Mouse (Mus musculus) testis, postnatal 14 days (tissue): ENCODE results near the gene Nek4.

Experiments
- DNase-seq: peaks from one replicate; pipeline ENCODE4 v3.0.0; 2021; ENCODE audit warnings: low spot score

The Nek4 gene

GRCm38 (mm10) chr14:30951154-30951825 is at the start of gene Nek4:
Nek4 (plus strand) TSS chr14:30951377.
- DNase-seq: peak; percentile 98

GRCm38 (mm10) chr14:30902628-30903027 is 48.5 kb upstream of the Nek4 start:
- DNase-seq: no peak

GRCm38 (mm10) chr14:30903036-30903435 is 48.1 kb upstream of the Nek4 start:
- DNase-seq: no peak

- no peak for DNase-seq
These were observed 46.9 kb upstream of the Nek4 start for GRCm38 (mm10) chr14:30904307-30904706.

- DNase-seq: no peak
These were observed 45.2 kb upstream of the Nek4 start for GRCm38 (mm10) chr14:30906001-30906400.

GRCm38 (mm10) chr14:30907814-30908265 is 43.3 kb upstream of the Nek4 start:
- DNase-seq: no peak

- DNase-seq: no peak
These were observed 40.0 kb upstream of the Nek4 start for GRCm38 (mm10) chr14:30911141-30911540.

GRCm38 (mm10) chr14:30912641-30913040 is 38.5 kb upstream of the Nek4 start:
- DNase-seq: no peak

GRCm38 (mm10) chr14:30913404-30913803 is 37.8 kb upstream of the Nek4 start:
- peak; percentile 19 for DNase-seq

- DNase-seq: no peak
These were observed 34.7 kb upstream of the Nek4 start for GRCm38 (mm10) chr14:30916516-30916915.

- DNase-seq: no peak
These were observed 29.0 kb upstream of the Nek4 start for GRCm38 (mm10) chr14:30922053-30922670.

- peak; percentile 15 for DNase-seq
These were observed 27.6 kb upstream of the Nek4 start, which contains the start of gene Itih3 for GRCm38 (mm10) chr14:30923375-30924105. Itih3 (minus strand) TSS chr14:30923760.

GRCm38 (mm10) chr14:30925492-30925891 is 25.7 kb upstream of the Nek4 start:
- DNase-seq: no peak

GRCm38 (mm10) chr14:30930386-30930785 is 20.8 kb upstream of the Nek4 start:
- DNase-seq: no peak

- no peak for DNase-seq
These were observed 17.8 kb upstream of the Nek4 start for GRCm38 (mm10) chr14:30933351-30933750.

- no peak for DNase-seq
These were observed 8.9 kb upstream of the Nek4 start for GRCm38 (mm10) chr14:30942254-30942653.

- DNase-seq: no peak
These were observed 8.1 kb upstream of the Nek4 start, which contains the start of gene Itih1 for GRCm38 (mm10) chr14:30943038-30943437. Itih1 (minus strand) TSS chr14:30943289.

- DNase-seq: no peak
These were observed 7.1 kb upstream of the Nek4 start for GRCm38 (mm10) chr14:30943860-30944674.

GRCm38 (mm10) chr14:30944745-30945144 is 6.4 kb upstream of the Nek4 start:
- DNase-seq: no peak

- DNase-seq: no peak
These were observed 1.2 kb upstream of the Nek4 start for GRCm38 (mm10) chr14:30949986-30950385.

GRCm38 (mm10) chr14:30958517-30958916 is 7.3 kb downstream of the Nek4 start:
- DNase-seq: no peak

GRCm38 (mm10) chr14:30959031-30959430 is 7.9 kb downstream of the Nek4 start:
- DNase-seq: no peak
